Mouse (Mus musculus): ENCODE data around the gene Zfp362. TPM values are rescaled to one million over a fixed set of nuclear protein-coding genes. Genes with fewer than 3 reads are reported as not detected.

The Zfp362 gene
- polyA plus RNA-seq, 2 experiments = 6.2 to 7.6 TPM

DNA sequence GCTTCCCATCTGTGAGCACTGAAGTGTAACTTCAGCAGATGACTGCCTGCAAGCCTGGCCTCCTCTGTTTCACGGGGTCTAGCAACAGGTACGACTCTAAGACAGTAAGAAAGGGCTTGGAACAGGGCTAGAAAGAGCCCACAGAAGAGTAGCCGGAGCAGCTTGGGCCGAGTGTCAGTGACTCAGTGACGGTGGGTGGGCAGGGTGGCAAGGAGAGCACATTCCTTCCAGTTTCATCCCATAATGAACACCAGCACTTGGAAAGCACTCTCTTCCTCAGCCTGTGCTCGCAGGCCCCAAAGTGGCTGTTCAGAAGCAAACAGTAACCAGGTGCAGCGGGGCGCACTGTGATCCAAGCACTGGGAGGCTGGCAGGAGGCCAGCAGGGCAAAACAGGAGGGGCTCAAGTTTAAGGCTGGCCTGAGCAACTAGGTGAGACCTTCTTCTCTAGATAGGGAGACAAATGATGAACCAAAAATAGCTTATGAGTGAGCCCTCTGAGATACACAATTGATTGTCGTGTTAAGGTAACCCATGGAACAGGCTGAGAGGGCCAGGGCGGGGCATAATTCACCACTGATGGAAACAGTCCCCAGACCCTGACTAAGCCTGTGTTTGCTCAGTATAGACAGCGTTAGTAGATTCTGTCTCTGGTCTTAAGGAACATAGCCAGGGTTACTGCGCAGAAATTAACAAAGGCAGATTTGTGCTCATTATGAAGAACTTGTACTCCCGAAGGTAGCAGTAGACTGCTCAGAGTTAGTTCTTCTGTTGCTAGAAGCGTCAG lies 67.8 kb downstream of the Zfp362 start:
- H3K27me3 ChIP-seq (ENCODE audit: control insufficient read depth, insufficient read depth, low read length) = no peaks in the 10 kb centered on the region
- TF ChIP-seq CTCF (IDR thresholded peaks at IDR 0.05; ENCODE audit: low read depth) = no peak
- TF ChIP-seq EP300 (IDR thresholded peaks at IDR 0.05; ENCODE audit: low read depth) = no peak
- no peaks in the 10 kb centered on the region for H3K9me3 ChIP-seq (ENCODE audit: control insufficient read depth, low read length)
- H3K36me3 ChIP-seq (replicated peaks; ENCODE audit: control insufficient read depth, insufficient read depth, low read depth) = peaks cover 3% of the 10 kb centered on the region; the same call in 1 of the 2 replicates
- H3K4me1 ChIP-seq (replicated peaks; ENCODE audit: control insufficient read depth in 2 of 2, insufficient read depth in 2 of 2, low read length in 1 of 2) = peaks cover 3 to 9% of the 10 kb centered on the region in 2 experiments
- ATAC-seq (ENCODE audit: insufficient read depth) (no peak), DNase-seq (ENCODE audit: low read depth in 3 of 3, low spot score in 3 of 3) (no peak)
- H3K27ac ChIP-seq = no peak overlapping the region
- H3K4me2 ChIP-seq (ENCODE audit: low read depth) = no peak overlapping the region
- no peak overlapping the region for H3K9ac ChIP-seq (replicated peaks)
- WGBS (ENCODE audit: insufficient replicate concordance) = 76% methylated on average over 14 of the region's 14 CpGs
- H3K4me3 ChIP-seq (ENCODE audit: insufficient read depth in 1 of 2, low read depth in 2 of 2, low read length in 2 of 2) = no peak overlapping the region

DNA sequence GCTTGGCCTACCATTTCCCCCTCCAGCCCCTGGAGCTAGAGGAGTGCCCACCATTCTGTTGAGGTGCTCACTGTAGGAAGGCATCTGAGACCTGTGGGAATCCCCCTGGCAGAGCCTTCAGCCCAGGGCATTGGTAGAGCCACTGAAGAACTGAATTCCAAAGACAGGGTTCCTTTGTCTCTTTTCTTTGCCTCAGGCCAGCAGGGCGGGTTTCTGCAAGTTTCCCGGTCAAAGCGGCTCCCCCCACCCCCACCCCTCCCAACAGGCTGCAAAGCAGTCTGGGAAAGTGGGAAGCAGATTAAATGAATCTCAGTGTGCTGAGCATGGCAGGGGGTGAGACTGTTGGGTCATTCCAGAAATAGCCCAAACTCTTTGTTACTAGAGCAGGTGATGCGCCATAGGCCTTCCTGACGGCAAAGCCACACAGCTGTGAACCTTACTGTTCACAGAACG lies 68.7 kb downstream of the Zfp362 start:
- H3K27ac ChIP-seq = no peak overlapping the region
- no peak overlapping the region for H3K9ac ChIP-seq (replicated peaks)
- H3K36me3 ChIP-seq (replicated peaks; ENCODE audit: control insufficient read depth, insufficient read depth, low read depth) = peaks cover 3% of the 10 kb centered on the region; the same call in 1 of the 2 replicates
- TF ChIP-seq CTCF (IDR thresholded peaks at IDR 0.05; ENCODE audit: low read depth) = no peak
- no peak for TF ChIP-seq EP300 (IDR thresholded peaks at IDR 0.05; ENCODE audit: low read depth)
- H3K9me3 ChIP-seq (ENCODE audit: control insufficient read depth, low read length) = no peaks in the 10 kb centered on the region
- no peak for ATAC-seq (ENCODE audit: insufficient read depth)
- no peaks in the 10 kb centered on the region for H3K27me3 ChIP-seq (ENCODE audit: control insufficient read depth, insufficient read depth, low read length)
- peaks cover 3 to 9% of the 10 kb centered on the region in 2 experiments for H3K4me1 ChIP-seq (replicated peaks; ENCODE audit: control insufficient read depth in 2 of 2, insufficient read depth in 2 of 2, low read length in 1 of 2)
- H3K4me3 ChIP-seq (ENCODE audit: insufficient read depth in 1 of 2, low read depth in 2 of 2, low read length in 2 of 2) = no peak overlapping the region
- WGBS (ENCODE audit: insufficient replicate concordance) = 82% methylated on average over 6 of the region's 6 CpGs
- no peak for DNase-seq (ENCODE audit: low read depth in 3 of 3, low spot score in 3 of 3)
- no peak overlapping the region for H3K4me2 ChIP-seq (ENCODE audit: low read depth)

GRCm38 (mm10) chr4:128734721-128735671 lies 70.8 kb downstream of the Zfp362 start:
- Histone ChIP-seq H3K27me3 (ENCODE audit: control insufficient read depth, insufficient read depth, low read length) (no peaks in the 10 kb centered on the region), H3K27ac (no peak overlapping the region), H3K4me1 (replicated peaks; ENCODE audit: control insufficient read depth in 2 of 2, insufficient read depth in 2 of 2, low read length in 1 of 2) (peaks cover 3 to 12% of the 10 kb centered on the region in 2 experiments), H3K36me3 (replicated peaks; ENCODE audit: control insufficient read depth, insufficient read depth, low read depth) (peaks cover 5% of the 10 kb centered on the region), H3K9me3 (ENCODE audit: control insufficient read depth, low read length) (no peaks in the 10 kb centered on the region), H3K9ac (replicated peaks) (no peak overlapping the region), H3K4me2 (ENCODE audit: low read depth) (no peak overlapping the region), H3K4me3 (ENCODE audit: insufficient read depth in 1 of 2, low read depth in 2 of 2, low read length in 2 of 2) (no peak overlapping the region)
- WGBS (ENCODE audit: insufficient replicate concordance) = 70% methylated on average over 18 of the region's 18 CpGs
- TF ChIP-seq EP300 (IDR thresholded peaks at IDR 0.05; ENCODE audit: low read depth) = no peak
- no peak for TF ChIP-seq CTCF (IDR thresholded peaks at IDR 0.05; ENCODE audit: low read depth)
- DNase-seq (ENCODE audit: low read depth in 3 of 3, low spot score in 3 of 3) (no peak), ATAC-seq (ENCODE audit: insufficient read depth) (no peak)

- H3K27me3 ChIP-seq (ENCODE audit: control insufficient read depth, insufficient read depth, low read length) = no peaks in the 10 kb centered on the region
- WGBS (ENCODE audit: insufficient replicate concordance) = 59% methylated on average over 5 of the region's 5 CpGs
- H3K36me3 ChIP-seq (replicated peaks; ENCODE audit: control insufficient read depth, insufficient read depth, low read depth) = peaks cover 5% of the 10 kb centered on the region
- no peak overlapping the region for H3K27ac ChIP-seq
- H3K4me3 ChIP-seq (ENCODE audit: insufficient read depth in 1 of 2, low read depth in 2 of 2, low read length in 2 of 2) = no peak overlapping the region
- peaks cover 9 to 20% of the 10 kb centered on the region in 2 experiments for H3K4me1 ChIP-seq (replicated peaks; ENCODE audit: control insufficient read depth in 2 of 2, insufficient read depth in 2 of 2, low read length in 1 of 2)
- DNase-seq (ENCODE audit: low read depth in 3 of 3, low spot score in 3 of 3) (no peak), ATAC-seq (ENCODE audit: insufficient read depth) (peak; percentile 56; the same call in 1 of the 2 replicates)
- H3K9ac ChIP-seq (replicated peaks) = no peak overlapping the region
- TF ChIP-seq EP300 (IDR thresholded peaks at IDR 0.05; ENCODE audit: low read depth) (no peak), CTCF (IDR thresholded peaks at IDR 0.05; ENCODE audit: low read depth) (no peak)
- no peak overlapping the region for H3K4me2 ChIP-seq (ENCODE audit: low read depth)
- H3K9me3 ChIP-seq (ENCODE audit: control insufficient read depth, low read length) = no peaks in the 10 kb centered on the region
These were observed 71.6 kb downstream of the Zfp362 start for GRCm38 (mm10) chr4:128734217-128734616.
